Mouse (Mus musculus): ENCODE results near the gene Serp2.

- TF ChIP-seq CTCF (IDR thresholded peaks at IDR 0.05; ENCODE audit: borderline replicate concordance, extremely low read depth, insufficient read depth, insufficient read length): no peak
- no peak for TF ChIP-seq POLR2A (IDR thresholded peaks at IDR 0.05; ENCODE audit: borderline replicate concordance, extremely low read depth, insufficient read depth, insufficient read length, poor library complexity, severe bottlenecking)
Measured at GRCm38 (mm10) chr14:76590134-76590533, 33.4 kb upstream of the Serp2 start.

Data from brain, embryonic 14.5 days (tissue).